7 mouse cellular contexts compared by ENCODE assay signal in genomic region chr17:13853883-13854282, GRCm38 (mm10).
DNase-seq lines count a peak whose midpoint lies in the region; ATAC-seq and TF ChIP-seq lines count a peak whose summit lies in the region.
"Not testable (repeated sequence)": the region's sequence is repeated elsewhere in the genome, so short reads cannot be mapped to it uniquely, and the experiment has no call there.

No protein-coding gene starts in this region.

- H3K9me3 ChIP-seq in neural tube, embryonic 15.5 days (replicated peaks), result not testable (repeated sequence)

- H3K79me2 ChIP-seq in heart, adult 2 months (replicated peaks; ENCODE audit: control insufficient read depth, insufficient read depth, low read length), result not testable (repeated sequence)

- H3K4me1 ChIP-seq in heart, adult 2 months (ENCODE audit: control insufficient read depth, insufficient read depth, low read length); neural tube, embryonic 15.5 days; testis, adult 2 months (ENCODE audit: control insufficient read depth, insufficient read depth, low read length): not testable (repeated sequence)

- TF ChIP-seq CTCF in brain, embryonic 14.5 days (IDR thresholded peaks at IDR 0.05; ENCODE audit: borderline replicate concordance, extremely low read depth, insufficient read depth, insufficient read length); heart, adult 2 months (IDR thresholded peaks at IDR 0.05); left cerebral cortex, adult 2 months (IDR thresholded peaks at IDR 0.05); testis, adult 2 months (IDR thresholded peaks at IDR 0.05; ENCODE audit: control insufficient read depth, insufficient read depth, insufficient replicate concordance, low read depth, low read length): not testable (repeated sequence)

- intact Hi-C loops in heart, adult 2 months (cut with DNase I), result loop anchor here (5.0 kb wide), 1 partner anchor 248 kb away; no protein-coding TSS in a partner anchor
- intact Hi-C loops in left cerebral cortex, adult 2 months (cut with DNase I), result loop anchor here (5.0 kb wide), 2 partner anchors 88 to 248 kb away; no protein-coding TSS in a partner anchor

- not testable (repeated sequence) for TF ChIP-seq EP300 in heart, adult 2 months (IDR thresholded peaks at IDR 0.05; ENCODE audit: insufficient read depth, low read depth, low read length)

- not testable (repeated sequence) for TF ChIP-seq POLR2A in brain, embryonic 14.5 days (IDR thresholded peaks at IDR 0.05; ENCODE audit: borderline replicate concordance, extremely low read depth, insufficient read depth, insufficient read length, poor library complexity, severe bottlenecking); heart, adult 2 months (IDR thresholded peaks at IDR 0.05; ENCODE audit: insufficient read depth, low read depth, low read length); testis, adult 2 months (IDR thresholded peaks at IDR 0.05; ENCODE audit: control insufficient read depth, low read depth, low read length)

- not testable (repeated sequence) for H3K9ac ChIP-seq in heart, adult 2 months (ENCODE audit: low read depth, low read length); neural tube, embryonic 15.5 days (replicated peaks)

- WGBS in heart, adult 2 months, result 66% methylated on average over 7 of the region's 7 CpGs
- 74% methylated on average over 7 of the region's 7 CpGs for WGBS in neural tube, embryonic 15.5 days

- H3K4me2 ChIP-seq in neural tube, embryonic 15.5 days, result not testable (repeated sequence)

- H3K27me3 ChIP-seq in heart, adult 2 months (ENCODE audit: control insufficient read depth, insufficient read depth, low read length); neural tube, embryonic 15.5 days (replicated peaks); testis, adult 2 months (ENCODE audit: control insufficient read depth, insufficient read depth, low read length): not testable (repeated sequence)

- DNase-seq in brain, embryonic 14.5 days (ENCODE audit: low read depth), result peak; percentile 26
- not testable (repeated sequence) for DNase-seq in heart, adult 2 months
- DNase-seq in left cerebral cortex, adult 2 months (ENCODE audit: extremely low spot score in 1 of 2, low spot score in 2 of 2), result peak in 1 of 2 experiments; percentile 36
- peak; percentile 42 to 64 for DNase-seq in right cerebral cortex, postnatal 10 days (ENCODE audit: low spot score in 2 of 2)

- not testable (repeated sequence) for H3K4me3 ChIP-seq in heart, adult 2 months; left cerebral cortex, adult 2 months; neural tube, embryonic 15.5 days (replicated peaks); testis, adult 2 months (ENCODE audit: control insufficient read depth, low read depth, low read length)

- H3K27ac ChIP-seq in heart, adult 2 months, result peak overlapping the region; percentile 33; the same call in 1 of the 2 replicates
- H3K27ac ChIP-seq in left cerebral cortex, adult 2 months, result peak overlapping the region; percentile 76
- 0 out of 2 replicates have a peak overlapping the region, but pooled peaks have one; percentile 18 for H3K27ac ChIP-seq in neural tube, embryonic 15.5 days (replicated peaks)
- peak overlapping the region; percentile 5; the same call in 1 of the 2 replicates for H3K27ac ChIP-seq in testis, adult 2 months (ENCODE audit: control insufficient read depth, insufficient read depth, low read depth, low read length)

- ATAC-seq in frontal cortex, adult (ENCODE audit: low TSS enrichment), result peak; percentile 76
- not testable (repeated sequence) for ATAC-seq in neural tube, embryonic 15.5 days (ENCODE audit: low FRiP score)

- H3K36me3 ChIP-seq in heart, adult 2 months (ENCODE audit: control insufficient read depth, insufficient read depth, low read length), result peaks cover 12% of the 10 kb centered on the region
- H3K36me3 ChIP-seq in neural tube, embryonic 15.5 days, result peaks cover 63% of the 10 kb centered on the region
- H3K36me3 ChIP-seq in testis, adult 2 months (ENCODE audit: control insufficient read depth, insufficient read depth, low read length), result not testable (repeated sequence)

Comparison
In these comparisons a context has a peak if more than half of its experiments do, and no peak if none do; other contexts are left out.
1. H3K27ac ChIP-seq: peak in every context shown above with its lines; median percentile 76 in left cerebral cortex, adult 2 months; 33 in heart, adult 2 months; 18 in neural tube, embryonic 15.5 days; 5 in testis, adult 2 months.